Mouse (Mus musculus) MEL-GATA-1-ER (cell line): ENCODE data around the gene Fabp2.

Source experiments
- DNase-seq: peaks from one replicate; pipeline ENCODE4 v3.0.0-alpha.2; 2012; ENCODE audit warnings: low read depth; ENCODE audit errors: extremely low read depth

Gene Fabp2

GRCm38 (mm10) chr3:122894772-122895171 is at the start of gene Fabp2:
Gene Fabp2 (plus strand): TSS chr3:122895072.
- no peak for DNase-seq

- DNase-seq, result no peak
Measured at GRCm38 (mm10) chr3:122848410-122849034, 46.4 kb upstream of the Fabp2 start.

DNA sequence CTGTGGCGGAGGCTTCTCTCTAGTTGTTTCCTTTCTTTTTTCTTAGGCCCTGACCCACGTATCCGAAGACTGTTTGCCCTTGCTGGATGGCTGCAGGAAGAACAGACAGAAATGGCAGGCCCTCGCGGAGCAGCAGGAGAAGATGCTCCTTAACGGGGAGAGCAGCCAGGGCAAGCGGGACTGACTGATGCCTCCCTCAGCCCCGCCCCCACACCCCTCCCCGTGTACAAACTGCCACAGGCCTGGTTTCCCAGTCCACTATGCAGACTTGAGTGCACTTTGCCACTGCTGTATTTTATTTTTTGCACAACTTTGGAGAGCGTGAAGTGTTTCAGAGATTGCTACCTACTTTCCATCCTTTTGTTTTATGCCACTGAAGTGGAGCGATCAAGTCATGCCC is 39.7 kb upstream of the Fabp2 start:
- no peak for DNase-seq

- no peak for DNase-seq
Measured at GRCm38 (mm10) chr3:122859829-122860228, 35.0 kb upstream of the Fabp2 start.

- no peak for DNase-seq
Measured at GRCm38 (mm10) chr3:122860573-122861498, 34.0 kb upstream of the Fabp2 start.

DNA sequence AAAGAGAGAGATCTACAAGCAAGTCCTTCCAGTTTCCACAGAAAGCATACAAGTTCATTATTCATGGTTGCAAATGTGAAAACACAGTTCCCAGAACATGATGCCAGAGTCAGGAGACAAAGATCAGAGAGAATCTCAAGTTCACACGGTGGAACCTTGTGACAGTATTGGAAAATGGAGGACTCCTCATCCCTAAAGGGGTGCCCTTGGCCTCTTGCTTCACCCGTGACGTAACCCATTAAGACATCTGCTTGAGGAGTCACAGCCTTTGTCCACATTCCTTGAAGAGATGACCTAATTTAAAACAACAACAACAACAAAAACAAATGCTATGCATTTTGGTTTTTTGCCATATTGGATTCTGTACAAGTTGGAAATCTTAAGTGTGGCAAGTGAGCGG is 29.8 kb upstream of the Fabp2 start:
- DNase-seq, result no peak

DNA sequence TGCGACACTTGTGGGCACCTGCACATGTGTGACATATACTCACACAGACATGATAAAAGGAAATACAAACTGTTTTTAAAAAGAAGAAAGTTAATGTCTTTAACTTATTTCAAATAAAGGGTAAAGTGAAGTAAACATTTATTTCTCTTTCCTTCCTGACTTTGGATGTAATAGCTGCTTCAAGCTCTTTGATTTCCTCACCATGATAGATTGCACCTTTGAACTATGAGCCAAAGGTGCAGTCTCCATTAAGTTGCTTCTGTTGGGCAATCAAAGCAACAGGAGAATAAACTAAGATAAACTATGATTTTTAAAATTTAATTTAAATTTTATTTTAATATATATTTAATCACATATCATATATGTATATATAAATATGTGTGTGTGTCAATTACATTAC is 26.6 kb upstream of the Fabp2 start:
- no peak for DNase-seq

- no peak for DNase-seq
Measured at GRCm38 (mm10) chr3:122871596-122871995, 23.3 kb upstream of the Fabp2 start.

- DNase-seq, result no peak
Measured at GRCm38 (mm10) chr3:122876870-122877269, 18.0 kb upstream of the Fabp2 start.

DNA sequence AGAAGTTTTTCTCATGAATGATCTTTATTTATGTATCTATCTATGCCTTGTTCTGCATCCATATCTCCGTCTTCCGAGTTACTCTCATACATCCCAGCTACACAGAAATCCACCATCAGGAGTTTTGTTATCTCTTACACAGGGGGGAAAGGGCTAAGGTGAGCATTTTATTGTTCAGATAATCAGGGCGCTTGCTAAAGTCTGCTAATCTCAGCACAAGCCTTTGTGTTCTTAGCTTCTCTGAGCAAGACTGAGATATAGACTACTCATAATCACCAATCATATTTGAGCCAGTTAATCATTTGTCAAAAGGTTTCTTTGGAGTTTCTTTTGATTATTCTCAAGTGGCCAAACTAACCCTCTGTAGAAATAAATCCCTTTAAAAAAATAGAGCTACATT is 17.3 kb upstream of the Fabp2 start:
- DNase-seq, result no peak

DNA sequence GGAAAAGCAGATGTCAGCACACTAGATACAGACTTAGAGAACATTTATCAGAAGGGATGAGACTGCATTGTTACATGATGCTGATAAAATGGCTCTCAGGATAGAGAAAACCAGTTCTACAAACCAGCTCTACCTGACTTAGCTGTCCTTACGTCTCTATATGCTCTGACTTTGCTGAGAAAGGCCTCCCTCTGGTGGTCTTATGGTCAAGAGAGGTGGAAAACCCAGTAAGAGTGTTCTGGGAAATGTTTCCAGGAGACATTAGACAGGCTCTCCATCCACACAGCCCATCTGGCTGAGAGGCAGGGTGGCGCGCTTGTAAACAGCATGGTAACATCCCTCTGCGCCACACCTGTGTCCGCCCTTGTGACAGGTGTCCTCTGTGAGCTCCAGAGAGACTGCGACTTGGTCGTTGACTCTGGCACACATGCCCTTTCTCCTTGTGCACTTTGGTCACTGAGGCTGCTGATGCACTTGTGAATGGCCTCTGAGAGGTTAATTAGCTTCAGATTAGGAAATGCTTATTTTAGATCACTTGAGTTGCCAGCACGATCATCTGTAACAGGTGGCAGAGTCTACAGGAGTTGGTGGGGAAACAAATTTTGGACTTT is 16.1 kb upstream of the Fabp2 start:
- no peak for DNase-seq

DNA sequence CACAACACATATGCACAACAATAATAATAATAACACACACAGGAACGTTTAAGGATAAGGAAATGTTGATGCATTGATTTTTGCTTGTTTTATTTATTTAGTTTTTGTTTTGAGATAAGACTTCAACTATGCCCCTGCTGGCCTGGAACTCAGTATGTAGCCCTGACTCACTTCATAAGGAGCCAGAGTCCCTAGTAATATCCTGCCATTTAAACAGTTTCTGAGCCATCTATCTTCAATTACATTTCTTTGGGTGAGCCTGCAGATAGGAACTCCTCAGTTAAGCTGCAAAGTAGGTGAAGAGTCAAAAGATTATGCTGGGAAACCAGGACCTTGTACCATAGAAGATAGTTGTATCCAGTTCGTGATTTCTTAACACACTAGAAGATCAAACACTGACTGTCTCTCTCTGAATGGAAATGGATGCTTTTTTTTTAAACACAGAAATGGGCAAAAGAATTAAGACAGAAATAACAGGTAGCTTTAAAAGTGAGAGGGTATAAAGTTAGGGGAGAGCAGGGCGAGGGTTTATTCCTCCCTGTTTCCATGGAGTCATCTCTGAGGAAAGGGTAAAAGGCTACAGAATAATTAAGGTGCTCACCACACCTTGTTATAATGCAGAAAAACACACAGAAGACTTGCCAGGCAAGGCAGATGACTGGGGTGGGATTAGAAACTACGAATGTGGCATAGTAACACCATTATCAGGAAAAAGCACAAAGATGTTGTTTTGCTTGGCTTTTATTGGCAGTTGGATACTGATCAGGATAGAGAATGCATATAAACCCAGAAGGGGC is 7.2 kb upstream of the Fabp2 start:
- no peak for DNase-seq

- DNase-seq, result peak; percentile 6
Measured at GRCm38 (mm10) chr3:122888371-122888819, 6.5 kb upstream of the Fabp2 start.

DNA sequence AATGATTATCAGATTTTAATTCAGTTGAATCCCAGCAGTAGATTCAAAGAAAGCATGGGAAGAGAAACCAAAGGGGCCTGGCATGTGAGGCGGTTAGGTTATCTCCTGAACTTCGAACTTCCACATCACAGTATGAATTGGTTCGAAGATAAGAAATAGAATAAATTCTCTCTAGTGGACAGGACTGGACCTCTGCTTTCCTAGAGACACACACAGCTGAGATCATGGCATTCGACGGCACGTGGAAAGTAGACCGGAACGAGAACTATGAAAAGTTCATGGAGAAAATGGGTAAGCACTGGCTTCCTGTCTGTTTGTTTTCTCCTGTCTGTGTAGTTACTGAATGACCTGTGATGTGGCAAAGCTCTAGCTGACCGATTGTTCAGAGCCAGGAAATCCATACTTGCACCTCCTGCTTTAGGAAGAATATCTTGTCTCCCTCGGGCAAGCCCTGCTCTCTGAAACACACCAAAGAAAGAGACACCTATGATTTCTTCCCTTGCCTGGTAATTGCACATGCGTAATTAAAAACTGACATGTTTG is 388 bp downstream of the Fabp2 start:
- DNase-seq, result no peak

GRCm38 (mm10) chr3:122898254-122898653 is 3.4 kb downstream of the Fabp2 start:
- DNase-seq, result no peak

DNA sequence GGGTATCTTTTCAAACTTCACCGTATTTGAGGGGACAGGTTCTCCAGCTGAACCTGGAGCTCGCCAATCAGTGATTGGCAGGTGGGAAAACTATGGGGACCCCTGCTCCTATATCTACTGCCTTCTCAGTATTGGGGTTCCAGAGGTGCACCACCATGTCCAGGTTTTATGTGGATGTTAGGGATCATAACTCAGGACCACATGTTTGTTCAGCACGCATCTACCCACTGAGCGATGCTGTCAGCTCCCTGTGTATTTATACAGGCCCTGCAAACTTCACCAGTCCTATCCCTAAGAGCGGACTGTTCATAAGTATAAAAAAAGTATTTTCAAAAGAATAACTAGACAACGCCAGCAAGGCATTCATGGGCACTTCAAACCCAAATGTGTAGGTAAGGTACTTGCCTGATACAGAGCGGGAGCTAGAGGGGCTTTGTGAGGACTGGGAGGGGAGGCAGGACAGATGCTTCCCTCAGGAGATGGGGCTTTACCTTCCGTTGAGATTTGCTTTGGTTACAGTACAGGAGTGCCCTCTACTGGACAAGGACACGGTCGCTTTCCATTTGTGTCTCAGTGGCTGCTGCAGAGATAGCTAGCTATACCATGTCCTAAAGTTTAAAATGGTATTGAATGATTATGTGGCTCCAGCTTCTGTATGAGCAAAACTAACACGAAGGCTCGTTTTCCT is 9.0 kb downstream of the Fabp2 start:
- DNase-seq, result no peak

GRCm38 (mm10) chr3:122907841-122908240 is 13.0 kb downstream of the Fabp2 start:
- DNase-seq, result no peak

GRCm38 (mm10) chr3:122915493-122915892 is 20.6 kb downstream of the Fabp2 start:
- peak; percentile 42 for DNase-seq

DNA sequence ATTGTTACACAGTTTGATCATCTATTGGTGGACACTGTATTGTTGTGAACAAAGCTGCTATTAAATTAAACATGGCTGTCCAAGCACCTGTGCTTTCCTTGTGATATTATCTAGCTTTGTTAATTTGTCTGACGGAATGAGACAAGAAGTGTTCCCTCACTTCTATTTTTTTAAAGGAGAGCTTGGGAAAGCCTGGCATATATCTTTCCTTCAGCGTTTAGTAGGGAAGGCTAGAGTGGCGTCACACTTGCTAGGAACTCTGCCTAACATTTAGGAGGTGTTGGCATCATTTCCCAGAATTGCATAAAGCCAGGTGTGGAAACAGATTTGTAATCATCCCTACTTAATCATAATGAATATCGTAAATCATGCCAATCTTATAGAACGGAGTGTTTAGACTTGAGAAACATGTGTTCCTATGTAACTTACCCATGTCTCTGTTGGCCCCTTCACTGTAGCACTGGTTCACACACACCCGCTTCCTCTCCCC is 21.4 kb downstream of the Fabp2 start:
- DNase-seq, result no peak

- no peak for DNase-seq
Measured at GRCm38 (mm10) chr3:122918672-122919071, 23.8 kb downstream of the Fabp2 start.
